10 mouse cellular contexts compared by ENCODE assay signal in genomic region chr1:172650519-172651287, GRCm38 (mm10). TPM values are rescaled to one million over a fixed set of nuclear protein-coding genes. Genes with fewer than 3 reads are reported as not detected.
A peak's percentile ranks its signal among the peaks of the same experiment; 100 is the strongest.
DNase-seq lines count a peak whose midpoint lies in the region; ATAC-seq lines count a peak whose summit lies in the region.
"Had no signal": no experiment of that assay in that cellular context is flagged by ENCODE, and none has a peak within 500 bp of the region (broad histone marks: within the 10 kb centered on the region; RNA-seq: fewer than 3 reads in every experiment).

No protein-coding gene starts in this region.

- H3K9me3 ChIP-seq in limb, embryonic 15.5 days = no peaks in the 10 kb centered on the region
- H3K9me3 ChIP-seq: lung, embryonic 15.5 days had no signal

- ATAC-seq in limb, embryonic 15.5 days (ENCODE audit: insufficient number of reproducible peaks, low FRiP score, low TSS enrichment, low read depth) = 0 out of 2 replicates have a peak, but pooled peaks have one; percentile 19

- H3K4me2 ChIP-seq in limb, embryonic 15.5 days = no peak overlapping the region
- H3K4me2 ChIP-seq: lung, embryonic 15.5 days had no signal

- DNase-seq in adrenal gland, adult 18-20 months (ENCODE audit: low spot score in 2 of 2) = peak; percentile 44 to 49
- DNase-seq in adrenal gland, adult 8-10 months = no peak
- DNase-seq in left cerebral cortex, postnatal 4 days = peak; percentile 29
- DNase-seq in left cerebral cortex, adult 9 months (ENCODE audit: low spot score in 2 of 2) = no peak
- DNase-seq in cerebellum, postnatal 25 days = peak; percentile 16 to 52
- no peak for DNase-seq in Muller cell, postnatal 12 days (ENCODE audit: inconsistent ontology term)
- DNase-seq in left cerebral cortex, postnatal 36 days (ENCODE audit: low spot score in 2 of 2) = no peak

- H3K36me3 ChIP-seq in limb, embryonic 15.5 days = no peaks in the 10 kb centered on the region
- H3K36me3 ChIP-seq: lung, embryonic 15.5 days had no signal

- H3K27me3 ChIP-seq in limb, embryonic 15.5 days = no peaks in the 10 kb centered on the region
- H3K27me3 ChIP-seq: lung, embryonic 15.5 days had no signal

- WGBS in limb, embryonic 15.5 days = 54% methylated on average over 8 of the region's 8 CpGs

- H3K27ac ChIP-seq in limb, embryonic 15.5 days = no peak overlapping the region
- H3K27ac ChIP-seq: lung, embryonic 15.5 days had no signal

- H3K9ac ChIP-seq in limb, embryonic 15.5 days = no peak overlapping the region
- H3K9ac ChIP-seq: lung, embryonic 15.5 days had no signal

- intact Hi-C loops in left cerebral cortex, postnatal 4 days (cut with DNase I) = no loop called here
- intact Hi-C loops in left cerebral cortex, postnatal 36 days (cut with DNase I) = no loop called here

- H3K4me3 ChIP-seq in limb, embryonic 15.5 days = no peak overlapping the region
- H3K4me3 ChIP-seq: lung, embryonic 15.5 days had no signal

- H3K4me1 ChIP-seq in limb, embryonic 15.5 days = no peaks in the 10 kb centered on the region
- H3K4me1 ChIP-seq: lung, embryonic 15.5 days had no signal

RNA-seq across cellular contexts. Expression of gene Dusp23, which starts 17.9 kb away (rescaled TPM):
- 1 to 10 TPM; 6.3 to 7.4 TPM for total RNA-seq in adrenal gland, adult 18-20 months (2021)
- total RNA-seq in adrenal gland, adult 8-10 months (2022) = 1 to 10 TPM; 4.4 to 9.5 (median 4.8) TPM
- 1 to 10 TPM; 5.8 to 6.9 TPM for total RNA-seq in left cerebral cortex, postnatal 4 days (2021)
- polyA plus RNA-seq in limb, embryonic 15.5 days (2015; fragmentation: Nextera tagmentation; extraction: Ambion mirVana) = 11.0 and 12.9 TPM in 2 replicates
- 1 to 10 TPM; 5.2 to 7.3 TPM for total RNA-seq in left cerebral cortex, postnatal 36 days (2021)

RNA-seq across cellular contexts. Expression of gene Crp, which starts 47.2 kb away (rescaled TPM):
- total RNA-seq in adrenal gland, adult 18-20 months (2021) = not detected
- under 1 TPM in 2 of 4 experiments, not detected in 2; 0.16 to 0.28 TPM for total RNA-seq in adrenal gland, adult 8-10 months (2022)
- total RNA-seq in left cerebral cortex, postnatal 4 days (2021) = not detected
- polyA plus RNA-seq in limb, embryonic 15.5 days (2015; fragmentation: Nextera tagmentation; extraction: Ambion mirVana) = 0.19 TPM in 1 of 2 replicates, not detected in the other
- not detected for total RNA-seq in left cerebral cortex, postnatal 36 days (2021)

RNA-seq across cellular contexts. Expression of gene Fcrl6, which starts 48.4 kb away (rescaled TPM):
- total RNA-seq in adrenal gland, adult 18-20 months (2021) = not detected
- total RNA-seq in adrenal gland, adult 8-10 months (2022) = not detected
- total RNA-seq in left cerebral cortex, postnatal 4 days (2021) = not detected
- 0.27 and 0.52 TPM in 2 replicates for polyA plus RNA-seq in limb, embryonic 15.5 days (2015; fragmentation: Nextera tagmentation; extraction: Ambion mirVana)
- total RNA-seq in left cerebral cortex, postnatal 36 days (2021) = not detected
- polyA plus RNA-seq: lung, embryonic 15.5 days; stomach, embryonic 14.5 days had no signal

Comparison
In these comparisons a context has a peak if more than half of its experiments do, and no peak if none do; other contexts are left out.
1. DNase-seq: peak in adrenal gland, adult 18-20 months (2 of 2), left cerebral cortex, postnatal 4 days (single experiment) and cerebellum, postnatal 25 days (2 of 2); none in adrenal gland, adult 8-10 months (single experiment), left cerebral cortex, adult 9 months (0 of 2), Muller cell, postnatal 12 days (single experiment) and left cerebral cortex, postnatal 36 days (0 of 2).